Mouse (Mus musculus) cerebellum, adult 9-10 months (tissue): ENCODE data around the gene Rgs11.
"Not testable (repeated sequence)": the region's sequence is repeated elsewhere in the genome, so short reads cannot be mapped to it uniquely, and the experiment has no call there.

Source experiments
- DNase-seq: peaks from one replicate; pipeline ENCODE4 v3.0.0; 2022

The Rgs11 gene

DNA sequence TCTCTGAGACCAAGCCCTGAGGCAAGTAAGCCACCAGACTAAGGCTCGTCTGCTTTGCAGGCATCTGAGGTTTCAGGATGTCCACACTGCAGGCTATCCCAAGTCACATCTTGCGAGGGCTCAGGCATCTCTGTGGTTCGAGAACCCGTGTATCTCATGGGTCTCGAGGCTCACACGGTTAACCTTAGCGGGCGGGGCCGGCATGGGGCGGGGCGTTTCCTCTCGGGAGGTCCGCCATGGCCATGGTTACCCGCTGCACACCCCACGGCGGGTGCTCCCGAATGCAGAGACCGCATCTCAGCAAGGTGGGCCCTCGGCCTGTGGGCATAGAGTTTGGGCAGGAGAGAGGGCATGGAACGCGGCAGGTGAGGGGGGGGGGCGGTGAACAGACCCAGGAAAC lies at the start of gene Rgs11:
Rgs11 (plus strand) TSS at position 215 of the 400 bp plus-strand sequence.
- DNase-seq: no peak

DNA sequence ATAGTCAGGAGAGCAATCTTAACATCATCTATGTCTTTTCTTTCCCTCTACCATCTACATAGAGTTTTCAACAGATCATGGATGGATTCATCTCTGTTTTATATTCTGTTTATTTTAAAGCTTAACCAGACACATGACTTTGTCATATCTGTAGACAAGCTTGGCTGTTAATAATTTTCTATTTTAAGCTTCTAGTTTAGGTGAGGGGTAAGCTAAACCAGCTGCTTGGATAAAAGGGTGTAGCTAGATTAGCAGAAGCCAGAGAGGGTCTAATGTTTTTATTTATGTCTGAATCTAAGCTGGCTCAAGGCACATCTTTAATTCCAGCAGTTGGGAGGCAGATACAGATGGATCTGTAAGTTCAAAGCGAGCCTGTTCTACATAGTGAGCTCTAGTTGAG lies 40.0 kb upstream of the Rgs11 start:
- DNase-seq: no peak

- no peak for DNase-seq
Measured at GRCm38 (mm10) chr17:26168039-26168438, 34.7 kb upstream of the Rgs11 start.

DNA sequence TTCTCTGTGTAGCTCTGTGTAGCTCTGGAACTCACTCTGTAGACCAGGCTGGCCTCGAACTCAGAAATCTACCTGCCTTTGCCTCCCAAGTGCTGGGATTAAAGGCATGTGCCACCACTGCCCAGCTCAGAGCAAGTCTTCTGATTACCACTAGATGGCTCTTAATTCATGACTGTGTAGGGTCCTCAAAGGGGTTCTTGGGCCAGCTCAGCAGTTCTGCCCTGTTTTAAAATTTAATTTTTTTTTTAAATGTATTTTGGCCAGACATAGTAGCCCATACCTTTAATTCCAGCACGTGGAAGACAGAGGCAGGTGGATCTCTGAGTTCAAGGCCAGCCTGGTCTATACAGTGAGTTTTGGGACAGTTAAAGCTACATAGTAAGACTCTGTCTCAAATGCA lies 27.5 kb upstream of the Rgs11 start:
- not testable (repeated sequence) for DNase-seq

DNA sequence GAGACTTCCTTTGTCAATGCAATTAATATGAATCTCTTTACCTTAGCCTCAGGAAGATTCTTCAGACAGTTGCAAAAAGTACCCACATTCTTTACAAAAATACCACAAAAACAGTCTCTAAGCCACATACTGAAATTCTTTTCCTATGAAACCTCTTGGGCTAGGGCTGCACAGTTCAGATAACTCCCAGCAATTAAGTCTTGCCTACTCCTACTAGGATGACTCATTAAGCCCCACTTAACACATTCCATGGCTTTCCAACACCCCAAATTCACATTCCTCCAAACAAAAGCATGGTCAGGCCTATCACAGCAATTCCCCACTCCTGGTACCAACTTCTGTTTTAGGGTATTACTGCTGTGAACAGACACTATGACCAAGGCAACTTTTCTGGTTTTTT lies 24.1 kb upstream of the Rgs11 start:
- no peak for DNase-seq

- no peak for DNase-seq
Measured at GRCm38 (mm10) chr17:26181179-26181578, 21.6 kb upstream of the Rgs11 start.

- peak; percentile 64 for DNase-seq
Measured at GRCm38 (mm10) chr17:26187592-26187991, 15.2 kb upstream of the Rgs11 start.

DNA sequence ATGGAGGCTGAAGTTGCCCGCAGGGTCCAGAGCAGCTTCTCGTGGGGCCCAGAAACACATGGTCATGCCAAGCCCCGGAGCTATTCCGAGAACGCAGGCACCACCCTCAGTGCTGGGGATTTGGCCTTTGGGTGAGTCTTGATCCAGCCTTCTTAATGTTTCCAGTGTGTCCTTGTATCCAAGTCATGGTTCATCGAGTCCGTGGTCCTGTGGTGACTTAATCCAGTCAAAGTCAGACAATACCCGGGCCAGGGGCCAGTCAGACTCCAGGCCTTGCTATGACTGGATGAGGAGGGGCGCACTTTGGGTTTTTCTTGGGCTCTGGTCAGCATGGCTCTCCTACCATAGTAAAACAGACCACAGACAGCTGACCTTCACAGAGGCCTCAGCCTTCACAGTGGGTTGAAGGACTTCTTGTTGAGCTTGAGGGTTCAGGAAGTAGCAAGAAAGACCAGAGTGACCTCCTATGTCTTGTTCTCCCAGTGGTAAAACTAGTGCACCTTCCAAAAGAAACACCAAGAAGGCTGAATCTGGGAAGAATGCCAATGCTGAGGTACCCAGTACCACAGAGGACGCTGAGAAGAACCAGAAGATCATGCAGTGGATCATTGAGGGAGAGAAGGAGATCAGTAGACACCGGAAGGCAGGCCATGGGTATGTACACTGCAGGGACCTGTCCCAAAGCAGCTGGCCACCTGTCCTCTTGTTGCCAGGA lies 14.5 kb upstream of the Rgs11 start:
- DNase-seq: no peak

GRCm38 (mm10) chr17:26191486-26191885 lies 11.3 kb upstream of the Rgs11 start:
- not testable (repeated sequence) for DNase-seq

DNA sequence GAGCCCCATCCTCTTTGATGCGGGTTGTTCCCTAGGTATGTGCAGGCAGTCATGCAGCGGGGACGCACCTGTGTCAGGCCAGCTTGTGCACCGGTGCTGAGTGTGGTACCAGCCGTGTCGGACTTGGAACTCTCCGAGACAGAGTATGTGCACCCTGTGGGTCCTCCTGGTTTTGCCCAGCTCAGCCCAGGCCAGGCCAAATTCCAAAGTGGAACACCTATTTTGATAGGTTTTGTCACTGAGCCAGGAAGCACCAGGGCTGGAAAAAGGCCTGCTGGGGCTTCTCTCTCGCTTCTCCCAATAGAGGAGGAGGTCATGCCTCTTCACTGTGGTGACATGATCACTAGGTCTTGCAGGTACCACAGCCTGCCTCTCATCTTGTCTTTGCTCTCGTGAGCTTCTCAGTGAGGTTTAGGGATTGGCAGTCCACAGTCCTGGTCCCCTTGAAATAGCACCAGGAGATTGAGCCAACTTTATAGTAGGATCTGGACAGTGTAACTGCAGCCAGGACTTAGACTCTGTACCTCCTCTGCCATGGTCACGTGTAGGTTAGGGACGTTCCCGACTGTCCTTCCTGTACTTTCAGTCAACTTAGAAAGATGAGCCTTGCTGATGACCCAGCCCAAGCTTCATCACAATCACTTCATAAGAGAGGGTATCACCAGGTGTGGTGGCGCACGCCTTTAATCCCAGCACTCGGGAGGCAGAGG lies 10.1 kb upstream of the Rgs11 start:
- no peak for DNase-seq

GRCm38 (mm10) chr17:26198892-26199291 lies 3.9 kb upstream of the Rgs11 start, which contains the start of gene Pdia2:
Gene Pdia2, minus strand, starts transcription at chr17:26199087.
- no peak for DNase-seq

DNA sequence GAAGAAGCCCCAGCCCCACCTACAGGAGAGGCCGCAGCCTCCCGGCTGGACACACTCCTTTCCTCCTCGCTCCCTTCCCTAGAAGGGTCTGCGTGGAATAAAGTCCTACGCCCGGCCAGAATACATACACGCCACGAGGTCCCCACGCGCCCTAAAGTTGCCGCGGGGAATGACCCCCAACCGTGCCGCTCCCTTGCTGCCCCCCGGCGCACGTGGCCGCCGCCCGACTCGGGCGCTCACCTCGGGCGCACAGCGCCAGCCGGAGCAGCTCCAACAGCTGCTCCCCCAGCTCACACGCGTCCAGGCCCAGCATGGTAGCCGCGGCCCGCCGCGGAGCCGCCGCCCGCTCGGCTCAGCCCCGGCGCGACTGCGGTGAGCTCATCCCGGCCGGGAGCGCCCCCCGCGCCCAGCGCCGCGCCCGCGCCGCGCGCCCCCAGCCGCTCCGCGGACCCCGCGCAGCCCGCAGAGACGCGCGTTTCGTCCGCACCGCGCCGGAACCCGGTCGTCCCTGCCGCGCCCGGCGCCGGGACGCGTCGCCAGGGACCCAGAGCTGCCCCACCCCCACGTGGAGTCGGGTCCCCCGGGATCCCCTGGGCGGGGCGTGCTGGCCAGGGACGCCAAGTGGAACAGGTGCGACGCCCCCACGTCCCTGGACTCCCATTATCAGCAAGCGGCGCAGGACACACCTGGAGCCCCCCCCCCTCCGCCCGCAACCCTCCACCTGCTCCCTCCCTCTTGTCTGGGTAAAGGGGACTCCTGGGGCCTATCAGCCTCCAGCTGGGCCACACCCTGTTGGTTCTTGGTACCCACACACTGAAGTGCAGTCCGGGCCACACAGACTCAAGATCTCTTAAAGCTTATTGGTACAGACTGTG lies 1.7 kb upstream of the Rgs11 start:
- no peak for DNase-seq

DNA sequence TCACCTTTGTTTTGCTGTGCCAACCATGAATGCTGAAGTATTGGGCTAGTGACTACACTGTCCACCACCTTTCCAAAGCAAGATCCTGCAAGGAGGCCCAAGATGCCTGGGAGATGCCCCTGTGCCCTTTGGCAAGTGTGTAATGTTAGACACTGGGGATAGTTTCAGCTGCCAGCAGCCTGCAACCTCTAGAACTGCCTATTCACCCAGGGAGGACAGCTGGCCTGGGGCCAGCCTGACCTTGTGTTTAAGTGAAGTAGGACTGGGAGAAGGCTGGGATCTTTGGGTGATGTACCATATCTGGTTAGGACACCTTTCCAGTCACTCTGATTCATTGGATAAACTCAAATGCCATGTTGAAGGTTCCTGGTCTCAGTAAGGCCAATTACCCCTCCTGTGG lies 753 bp upstream of the Rgs11 start:
- DNase-seq: no peak

DNA sequence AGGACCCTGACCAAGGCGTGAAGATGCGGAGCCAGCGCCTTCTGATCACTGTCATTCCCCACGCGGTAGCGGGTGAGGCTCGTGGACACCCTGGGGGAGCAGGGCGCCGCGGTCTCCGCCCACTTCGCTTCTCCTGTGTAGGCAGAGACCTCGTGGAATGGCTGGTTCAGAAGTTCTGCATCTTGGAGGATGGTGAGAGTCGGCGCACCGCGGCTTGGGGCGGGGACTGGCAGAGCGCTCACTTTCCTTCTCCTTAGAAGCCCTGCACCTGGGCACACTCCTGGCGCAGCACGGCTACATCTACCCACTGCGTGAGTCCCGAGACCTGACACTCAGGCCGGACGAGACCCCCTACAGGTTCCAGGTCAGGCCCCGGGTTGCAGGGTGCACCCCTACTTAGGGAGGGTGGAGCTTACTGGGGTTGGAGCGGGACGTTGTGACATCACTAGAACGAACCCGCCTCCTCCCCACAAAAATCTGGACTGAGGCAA lies 615 bp downstream of the Rgs11 start:
- no peak for DNase-seq

- DNase-seq: no peak
Measured at GRCm38 (mm10) chr17:26204766-26205165, 2.0 kb downstream of the Rgs11 start.

- DNase-seq: no peak
Measured at GRCm38 (mm10) chr17:26206392-26206791, 3.6 kb downstream of the Rgs11 start.

- DNase-seq: no peak
Measured at GRCm38 (mm10) chr17:26207686-26208085, 4.9 kb downstream of the Rgs11 start, which contains the start of gene Arhgdig. Gene Arhgdig, minus strand, starts transcription at chr17:26207786.

DNA sequence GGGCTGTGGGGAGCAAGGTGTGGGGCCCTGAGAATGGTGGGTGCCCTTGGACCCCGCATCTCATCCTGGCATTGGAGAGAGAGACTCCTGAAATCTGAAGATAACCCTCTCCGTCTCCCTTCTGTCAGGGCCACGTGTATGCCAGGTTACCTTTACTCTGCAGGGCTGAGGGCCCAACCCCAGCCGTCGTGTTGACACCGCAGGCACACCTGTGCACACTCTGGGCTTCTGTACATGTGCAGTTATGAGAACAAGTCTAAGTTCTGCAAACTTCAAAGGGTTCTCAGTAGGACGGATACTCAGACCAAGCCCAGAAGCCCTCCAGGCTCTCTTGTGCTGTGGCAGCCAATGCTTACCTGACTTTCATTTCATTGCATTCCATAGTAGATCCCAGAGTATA lies 9.5 kb downstream of the Rgs11 start:
- DNase-seq: no peak

GRCm38 (mm10) chr17:26212681-26213080 lies 9.9 kb downstream of the Rgs11 start:
- no peak for DNase-seq

GRCm38 (mm10) chr17:26221508-26221907 lies 18.8 kb downstream of the Rgs11 start:
- no peak for DNase-seq

DNA sequence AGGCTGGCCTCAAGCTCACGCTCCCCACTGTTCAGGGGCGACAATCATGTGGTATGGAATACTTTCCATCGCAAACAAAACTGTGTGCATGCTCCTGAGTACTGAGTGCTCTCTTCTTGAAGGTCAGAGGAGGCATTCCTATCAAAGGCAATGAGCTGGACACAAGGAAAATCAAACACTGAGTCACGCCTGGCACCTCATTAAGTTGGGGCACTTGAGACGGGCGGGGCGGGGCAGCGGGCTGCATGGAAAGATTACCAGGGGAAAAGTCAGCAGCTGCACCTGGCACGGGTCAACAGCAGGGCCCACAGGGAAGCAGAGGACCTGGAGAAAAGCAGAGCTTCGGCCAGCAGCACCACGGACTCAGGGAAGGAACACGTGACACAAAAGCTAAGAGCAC lies 22.4 kb downstream of the Rgs11 start:
- no peak for DNase-seq

DNA sequence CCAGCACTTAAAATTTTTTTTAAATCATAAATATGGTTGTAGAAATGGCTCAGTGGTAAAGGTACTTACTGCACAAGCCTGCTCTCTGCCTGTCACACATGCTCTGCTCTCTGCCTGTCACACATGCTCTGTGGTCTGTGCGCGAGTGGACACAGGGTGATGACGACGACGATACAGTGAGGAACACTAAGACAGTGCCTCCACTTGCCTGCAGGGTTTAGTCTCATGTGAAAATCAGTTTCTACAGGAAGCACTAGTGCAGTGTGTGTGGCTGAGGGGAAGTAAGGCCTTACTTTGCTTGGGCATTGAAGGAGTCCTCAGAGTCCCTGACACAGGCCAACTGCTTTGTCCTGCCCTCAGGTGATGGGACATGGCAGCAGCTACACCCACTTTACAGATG lies 27.0 kb downstream of the Rgs11 start:
- no peak for DNase-seq

DNA sequence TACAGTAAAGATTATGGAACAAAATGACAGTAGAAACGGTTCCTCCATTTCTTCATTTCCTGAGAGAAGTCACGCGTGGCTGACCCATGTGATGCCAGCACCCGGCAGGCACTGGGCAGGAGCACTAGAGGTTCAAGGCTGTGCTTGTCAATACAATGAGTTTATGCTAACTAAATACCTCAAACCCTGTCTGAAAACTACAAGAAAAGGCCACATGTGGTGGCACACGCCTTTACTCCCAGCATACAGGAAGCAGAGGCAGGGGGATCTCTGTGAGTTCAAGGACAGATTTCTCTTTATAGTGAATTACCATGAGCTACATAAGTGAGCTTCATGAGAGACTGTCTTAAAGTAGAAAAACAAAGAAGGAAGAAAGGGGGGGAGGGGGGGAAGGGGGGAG lies 28.4 kb downstream of the Rgs11 start:
- no peak for DNase-seq
